Mouse (Mus musculus) adrenal gland, adult (tissue): ENCODE results near the gene Egfem1.

ENCODE experiments used
- DNase-seq, 2 experiments: peaks; one replicate each; pipeline ENCODE4 v3.0.0; 2022 to 2023; ENCODE audit warnings: low spot score in 1 of 2; ENCODE audit not compliant: inconsistent age in 2 of 2

Egfem1 gene

DNA sequence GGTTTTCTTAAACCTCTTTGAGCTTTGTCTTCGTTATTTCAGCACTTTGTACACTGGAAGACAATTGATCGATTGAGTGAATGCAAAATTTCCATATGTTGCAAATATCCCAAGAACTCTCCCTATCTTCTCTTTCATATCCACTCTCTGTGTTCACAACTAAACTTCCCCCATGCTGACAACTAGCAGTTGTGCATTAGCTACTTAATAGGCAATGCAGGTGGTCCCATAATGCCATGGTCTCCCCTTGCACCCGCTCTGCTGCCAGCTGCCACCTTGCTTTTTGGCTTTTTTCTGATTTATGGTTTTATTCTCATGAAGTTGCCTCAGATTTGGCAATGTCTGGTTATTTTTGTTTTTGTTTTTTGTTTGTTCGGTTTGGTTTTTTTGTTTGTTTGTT is 209.8 kb downstream of the Egfem1 start:
- DNase-seq = no peak

DNA sequence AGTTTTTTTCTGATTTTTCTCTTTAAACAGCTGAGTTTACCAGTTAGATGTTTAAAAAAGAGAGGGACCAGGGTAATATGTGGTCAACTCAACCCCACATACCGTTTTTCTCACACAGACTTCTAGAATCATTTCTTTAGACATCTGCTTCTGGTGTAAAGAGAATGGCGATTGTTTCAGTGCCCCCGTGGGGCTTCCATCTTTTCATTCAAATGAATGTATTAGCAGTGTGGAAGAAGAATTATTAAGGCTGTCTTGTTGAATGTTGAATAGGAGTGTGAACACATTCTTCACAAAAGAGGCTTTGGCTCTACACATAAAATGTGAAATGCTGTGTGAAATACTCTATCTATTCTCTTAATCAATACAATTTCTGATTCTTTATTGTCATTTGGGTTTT is 210.4 kb downstream of the Egfem1 start:
- no peak for DNase-seq

DNA sequence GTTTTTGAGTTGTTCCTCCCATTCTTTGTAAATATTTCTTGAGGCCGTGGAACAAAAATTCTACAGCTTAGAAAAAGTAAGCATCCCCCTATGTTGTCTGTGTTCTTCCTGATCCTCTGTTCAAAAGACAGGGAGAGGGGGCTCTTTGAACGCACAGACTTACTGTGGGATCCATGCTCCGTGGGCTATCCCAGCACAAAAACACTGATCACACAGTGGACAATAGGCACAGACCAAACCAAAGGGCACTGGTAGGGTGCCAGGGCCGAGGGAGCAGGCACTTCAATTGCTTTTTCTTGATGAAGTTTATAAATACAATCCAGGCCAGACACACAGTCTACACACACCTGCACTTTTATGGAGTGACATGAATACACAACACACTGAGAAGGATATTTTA is 211.4 kb downstream of the Egfem1 start:
- DNase-seq = no peak

DNA sequence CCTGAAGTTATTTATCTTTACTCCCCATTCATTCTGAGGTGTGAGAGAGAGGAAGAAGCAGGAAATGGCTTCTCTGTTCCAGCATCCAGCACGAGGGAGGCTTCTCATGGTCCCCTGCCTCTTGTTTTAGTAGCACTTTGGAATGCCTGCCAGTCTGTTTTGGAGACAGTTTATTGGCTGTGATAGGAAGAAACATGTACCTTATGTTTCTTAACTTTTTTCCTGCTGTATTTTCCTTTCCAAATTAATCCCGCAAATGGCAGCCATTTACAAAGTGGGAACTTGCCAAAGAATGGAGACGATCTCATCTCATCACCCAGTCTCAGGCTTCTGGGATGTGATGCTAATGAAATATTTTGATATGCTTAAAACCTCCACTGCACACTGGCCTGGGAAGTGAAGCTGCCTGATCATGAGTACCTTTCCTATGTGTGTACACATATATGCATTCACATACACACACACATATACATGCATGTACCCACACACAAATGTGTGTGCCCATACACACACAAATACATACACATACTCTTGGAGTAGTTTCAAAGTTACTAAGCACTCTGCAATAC is 260.5 kb downstream of the Egfem1 start:
- no peak for DNase-seq

DNA sequence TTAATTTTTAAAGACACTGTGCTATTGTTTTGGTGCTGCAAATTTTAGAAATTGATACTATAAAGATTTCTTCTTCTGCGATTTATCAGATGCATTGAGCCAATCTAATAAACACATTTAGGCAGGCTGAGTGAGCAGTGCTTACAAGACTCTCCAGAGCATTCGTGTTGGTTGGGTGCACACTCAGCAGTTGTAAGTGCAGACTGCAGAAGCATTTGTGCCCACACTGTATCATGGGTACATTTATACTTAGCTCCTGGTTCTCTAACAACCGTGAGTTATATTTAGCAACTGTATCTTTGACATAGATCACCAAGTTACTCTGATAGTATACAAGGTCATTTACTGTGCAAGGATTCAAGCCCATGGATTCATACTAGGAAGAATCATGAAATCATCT is 264.0 kb downstream of the Egfem1 start:
- peak in 1 of 2 experiments; percentile 44 for DNase-seq

DNA sequence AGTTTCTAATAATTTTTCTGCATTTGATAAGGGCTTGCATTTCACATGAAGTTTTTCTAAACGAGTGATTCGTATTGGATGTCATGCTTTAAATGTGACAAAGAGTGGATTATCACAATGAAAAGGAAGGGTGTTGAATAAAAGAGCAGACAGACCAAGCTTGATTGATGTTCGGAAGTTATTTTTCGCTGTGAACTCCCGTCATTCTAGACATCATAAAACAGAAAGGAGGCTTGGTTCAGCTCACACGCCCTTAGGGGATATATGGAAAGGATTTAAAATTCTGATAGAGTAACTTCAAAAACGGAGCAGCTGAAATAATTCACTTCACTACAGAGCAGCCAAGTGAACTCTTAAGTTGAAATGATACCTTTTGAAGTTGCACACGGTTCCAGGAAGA is 285.1 kb downstream of the Egfem1 start:
- DNase-seq = no peak

DNA sequence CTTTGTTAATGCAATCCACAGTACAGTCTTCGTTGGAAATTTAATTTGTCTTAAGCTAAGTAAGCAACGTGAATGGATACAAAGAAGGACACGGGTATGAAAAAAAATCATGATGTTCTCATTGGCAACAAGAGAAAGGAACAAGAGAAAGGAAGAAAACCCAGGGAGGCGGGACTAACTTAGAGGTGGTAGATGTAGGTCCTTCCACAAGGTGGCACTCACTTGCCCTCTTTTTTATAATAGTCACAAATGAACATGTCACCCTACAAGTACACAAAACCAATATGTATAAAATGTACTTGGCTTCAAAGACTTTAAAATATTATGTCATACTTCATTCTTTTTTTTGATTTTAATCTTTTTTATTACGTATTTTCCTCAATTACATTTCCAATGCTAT is 288.7 kb downstream of the Egfem1 start:
- DNase-seq = peak; percentile 7 to 75

DNA sequence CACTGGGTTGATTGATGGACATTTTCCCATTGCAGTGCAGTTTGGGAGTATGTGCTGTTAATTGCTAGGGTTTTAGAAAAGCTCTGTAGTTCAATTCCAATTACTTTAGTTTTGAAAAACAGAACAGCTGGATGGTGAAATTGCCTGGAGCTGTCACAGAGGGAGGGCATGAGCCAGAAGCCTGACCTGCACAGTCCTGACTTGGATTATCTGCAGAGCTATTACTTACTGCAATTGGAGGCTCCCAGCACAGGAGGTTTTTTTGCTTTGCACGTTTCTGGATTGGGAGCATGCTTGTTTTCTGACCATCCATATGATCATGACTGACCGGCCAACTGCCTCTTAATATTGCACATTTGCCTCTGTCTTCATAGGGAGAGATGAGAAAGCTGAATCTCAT is 299.4 kb downstream of the Egfem1 start:
- no peak for DNase-seq

DNA sequence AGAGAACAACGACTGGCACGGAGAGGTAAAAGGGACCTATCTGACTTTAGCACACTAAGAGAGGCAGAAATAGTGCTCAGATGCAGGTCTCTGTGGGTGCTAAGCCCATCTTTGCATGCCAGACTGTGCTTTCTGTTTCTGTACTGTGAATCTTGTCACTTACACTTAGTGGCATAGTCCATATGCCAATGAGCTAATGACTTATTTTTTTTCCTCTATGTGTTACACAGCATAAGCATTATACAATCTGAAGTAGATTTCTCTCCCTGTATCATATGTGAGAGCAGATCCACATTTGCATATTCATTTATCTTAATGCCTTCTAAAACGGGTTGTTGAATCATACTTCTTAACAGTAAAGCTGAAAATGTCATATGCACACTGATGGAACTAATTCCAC is 317.2 kb downstream of the Egfem1 start:
- DNase-seq = no peak

DNA sequence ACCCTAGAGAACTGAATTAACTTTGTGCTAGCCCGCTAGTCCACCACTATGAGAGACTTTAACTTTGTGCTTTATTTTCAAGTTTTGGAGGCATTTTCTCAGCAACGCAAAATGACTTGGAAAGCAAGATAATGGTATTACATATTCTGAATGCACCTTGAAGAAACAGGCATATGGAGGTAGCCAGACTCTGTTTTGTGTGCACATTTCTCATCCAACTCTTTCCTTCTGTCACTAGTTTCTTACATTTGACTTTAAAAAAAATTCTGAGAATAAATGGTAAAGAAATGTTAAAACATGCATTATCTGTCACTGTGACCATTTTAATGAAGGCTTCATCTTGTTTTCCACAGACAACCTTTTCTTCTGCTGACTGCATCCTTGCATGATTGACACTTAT is 339.8 kb downstream of the Egfem1 start:
- no peak for DNase-seq

DNA sequence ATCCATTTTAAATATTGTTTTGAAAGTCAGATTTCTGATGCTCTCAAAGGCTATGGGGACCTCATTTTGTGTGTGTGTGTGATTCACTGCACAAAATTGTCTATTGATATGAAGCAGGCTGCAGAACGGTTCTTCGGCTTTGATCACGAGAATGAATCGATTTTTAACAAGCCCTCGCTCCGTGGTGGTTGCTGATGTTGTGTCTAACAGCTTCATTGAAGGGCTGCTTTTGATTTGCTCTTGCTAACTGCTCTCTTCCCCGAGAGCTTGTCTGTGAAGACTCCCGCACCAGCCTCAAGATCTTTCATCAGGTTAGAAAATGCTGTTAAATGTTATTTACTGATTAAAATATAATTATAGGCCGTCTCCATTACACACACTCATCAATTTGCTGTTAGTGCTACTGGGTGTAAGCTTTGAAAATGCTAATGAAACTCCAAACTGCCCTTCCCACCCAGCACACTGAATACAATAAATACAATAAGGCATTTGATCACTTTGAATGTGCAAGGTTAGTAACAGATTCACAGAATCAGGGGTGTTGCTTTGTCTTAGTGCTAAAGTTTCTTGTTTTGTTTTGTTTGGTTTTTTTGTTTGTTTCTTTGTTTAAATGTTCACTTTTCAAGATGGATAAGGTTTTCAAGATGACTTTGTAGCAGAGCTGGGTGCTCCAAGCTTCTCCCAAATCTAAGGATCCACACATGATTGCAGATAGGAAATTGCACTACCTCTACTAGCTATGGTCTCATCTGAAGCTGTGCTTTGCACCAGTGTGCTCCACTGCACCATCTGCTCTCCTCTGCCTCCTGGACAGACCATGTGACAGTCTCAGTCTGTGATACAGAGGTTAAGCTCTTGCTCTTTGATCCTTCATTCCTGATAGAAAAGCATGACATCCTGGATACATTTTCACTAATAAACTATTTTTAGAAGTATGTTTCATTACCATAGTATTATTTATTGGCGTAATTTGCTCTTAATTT is 350.6 kb downstream of the Egfem1 start:
- no peak for DNase-seq

DNA sequence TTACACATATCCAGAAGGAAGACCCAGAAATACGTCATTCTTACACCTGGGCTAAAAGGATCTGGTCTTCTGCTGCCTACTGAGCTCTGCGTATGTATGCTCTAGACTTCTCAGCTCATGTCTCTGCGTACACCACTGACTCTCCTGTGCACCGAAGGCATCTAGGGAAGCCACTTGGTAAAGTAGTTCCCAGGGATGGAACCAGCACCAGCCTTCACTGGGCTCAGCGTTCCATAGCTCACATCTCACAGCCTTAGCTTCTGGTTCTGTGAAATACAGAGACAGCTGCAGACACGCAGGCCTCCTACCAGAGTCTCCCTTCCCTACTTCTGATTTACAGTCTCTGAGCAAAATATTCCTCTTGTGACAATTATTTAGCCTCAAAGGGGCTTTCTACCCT is 361.2 kb downstream of the Egfem1 start:
- DNase-seq = no peak

DNA sequence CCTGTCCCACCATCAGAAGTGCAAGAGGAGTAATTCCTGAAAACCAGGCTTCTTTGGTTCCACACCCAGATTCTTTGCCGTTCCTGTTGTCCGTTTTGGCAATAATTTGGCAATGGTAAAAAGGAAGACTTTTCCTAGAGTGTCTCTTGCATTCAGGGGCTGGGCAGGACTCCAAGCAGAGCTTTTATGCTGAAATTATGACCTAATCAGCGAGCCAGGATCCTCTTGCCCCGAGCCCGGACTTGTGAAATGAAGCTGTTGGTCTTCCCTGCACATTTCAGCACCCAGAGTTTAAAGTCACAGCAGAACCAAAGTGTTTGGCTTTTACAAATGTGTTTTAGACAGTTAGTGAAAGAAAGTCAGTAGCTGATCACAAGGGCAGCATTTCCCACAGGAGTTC is 362.8 kb downstream of the Egfem1 start:
- DNase-seq = peak; percentile 40 to 87

DNA sequence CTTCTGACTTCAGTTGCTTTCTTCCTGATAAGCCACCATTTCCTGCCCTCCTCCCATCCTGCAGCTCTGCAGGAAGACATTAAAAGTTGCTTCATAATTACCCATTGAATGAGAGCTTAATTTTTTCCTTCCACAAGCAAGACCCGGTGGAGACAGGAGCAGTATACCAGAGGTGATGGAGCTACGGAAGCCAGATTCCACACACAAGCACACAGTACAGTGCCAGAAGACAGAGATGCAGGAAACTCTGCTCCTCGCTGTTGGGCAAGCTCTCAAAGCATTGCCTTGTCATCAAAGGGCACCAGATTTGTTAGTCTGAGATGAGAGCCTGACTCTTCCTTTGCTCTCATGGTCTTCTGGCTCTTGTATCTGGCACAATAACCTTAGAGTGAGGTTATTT is 364.3 kb downstream of the Egfem1 start:
- peak in 1 of 2 experiments; percentile 51 for DNase-seq

DNA sequence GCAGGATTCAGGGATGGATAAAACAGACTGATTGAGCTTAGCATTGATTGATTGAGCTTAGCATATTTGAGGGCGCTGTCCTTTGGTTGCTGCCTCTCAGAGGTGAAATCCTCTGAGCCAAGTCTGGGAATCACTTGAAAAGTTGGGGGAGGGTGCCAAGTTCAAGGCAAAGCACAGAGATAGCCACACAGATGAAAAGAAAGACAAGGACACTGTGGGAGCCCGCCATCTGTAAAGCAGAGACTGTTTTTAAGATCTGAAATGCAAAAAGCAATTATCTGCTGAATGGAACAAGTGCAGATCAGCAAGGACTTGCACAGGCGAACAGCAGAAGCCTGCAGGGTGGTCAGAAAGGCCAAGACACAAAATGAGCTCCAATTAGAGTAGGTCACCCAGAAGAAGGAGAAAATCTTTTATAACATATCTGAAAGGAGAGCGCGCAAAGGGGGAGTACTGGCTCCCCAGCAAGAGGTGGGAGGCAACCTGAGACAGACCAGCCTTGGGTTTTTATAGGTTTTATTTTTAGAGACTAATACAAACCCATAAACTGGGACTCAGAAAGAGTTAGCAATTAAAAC is 367.1 kb downstream of the Egfem1 start:
- peak; percentile 44 to 80 for DNase-seq

DNA sequence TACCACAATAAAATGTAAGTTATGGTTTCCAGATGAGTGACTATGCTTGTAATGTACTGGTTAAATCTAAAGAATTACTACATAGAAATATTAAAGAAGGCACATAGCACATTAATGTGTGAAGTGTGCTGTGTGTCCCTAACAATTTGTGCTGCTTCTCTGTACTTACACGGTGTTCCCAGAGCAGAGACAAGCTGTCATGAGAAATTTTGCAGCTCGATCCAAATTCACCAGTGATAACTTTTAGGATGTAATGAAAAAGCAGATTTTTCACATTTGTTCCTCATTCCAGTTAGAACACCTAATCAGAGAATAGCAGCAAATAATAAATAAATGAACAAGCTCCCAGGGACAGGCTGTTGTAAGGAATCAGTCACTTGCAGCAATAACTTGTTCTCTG is 416.4 kb downstream of the Egfem1 start:
- no peak for DNase-seq

DNA sequence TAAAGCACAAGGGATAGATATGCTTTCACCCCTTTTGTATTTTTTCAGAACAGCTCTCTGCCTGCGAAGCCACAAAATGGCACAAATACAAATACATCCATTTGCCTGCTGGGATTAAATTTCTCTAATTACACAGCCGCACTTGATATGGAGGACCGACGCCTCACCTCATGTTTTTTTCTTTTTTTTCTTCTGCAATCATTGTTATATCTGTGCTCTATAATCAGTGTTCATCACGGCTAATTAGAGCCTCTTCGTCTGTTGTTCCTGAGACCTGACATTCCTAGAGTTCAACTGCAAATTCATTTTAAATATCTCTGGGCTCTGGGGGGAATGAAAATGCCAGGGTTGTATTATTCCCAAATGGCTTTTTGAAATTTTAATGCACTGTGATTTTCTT is 417.4 kb downstream of the Egfem1 start:
- no peak for DNase-seq

DNA sequence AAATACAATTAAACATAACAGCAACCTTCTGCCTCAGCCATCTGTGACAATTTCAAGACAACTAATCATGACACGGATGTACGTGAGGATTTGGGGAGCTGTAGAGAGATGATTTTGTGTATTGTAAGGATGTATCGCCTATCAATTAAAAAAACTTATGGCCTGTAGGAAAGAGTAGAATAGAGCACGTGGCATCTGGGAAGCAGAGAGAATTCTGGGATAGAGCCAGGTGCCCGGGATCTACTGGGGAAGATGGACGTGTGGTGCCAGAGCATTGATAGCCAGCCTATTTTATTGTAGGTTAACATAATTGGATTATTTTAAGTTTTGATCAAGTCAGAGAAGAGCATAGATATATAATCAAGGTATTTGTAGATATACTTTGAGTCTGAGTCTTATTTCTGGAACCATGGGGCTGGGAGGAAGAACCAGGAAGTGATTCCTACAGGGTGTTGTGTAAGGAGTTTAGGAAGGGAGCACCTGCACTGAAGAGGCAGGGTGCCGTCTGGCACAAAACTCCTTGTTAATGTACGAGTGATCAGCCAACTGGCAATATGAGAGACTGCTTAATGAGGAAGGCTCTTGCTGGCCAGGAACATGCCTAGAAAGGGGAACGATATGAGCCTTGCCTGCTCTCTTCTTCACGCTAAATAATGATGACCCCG is 443.6 kb downstream of the Egfem1 start:
- no peak for DNase-seq

DNA sequence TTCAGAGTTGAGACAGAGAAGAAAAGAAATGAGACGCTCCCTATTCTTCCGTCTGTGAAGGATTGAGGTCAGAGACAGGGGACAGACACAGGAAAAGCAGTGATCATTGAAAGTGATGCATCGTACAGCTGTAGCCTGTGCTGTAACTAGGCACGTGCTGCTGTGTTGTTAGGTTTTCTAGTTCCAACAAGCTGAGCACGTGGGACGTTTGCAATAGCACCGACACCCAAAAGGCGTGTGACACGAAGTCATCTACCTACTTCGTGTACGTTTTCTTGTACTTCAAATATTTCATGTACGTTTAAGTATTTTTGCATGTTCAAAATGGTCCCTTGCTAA is 444.1 kb downstream of the Egfem1 start:
- DNase-seq = no peak

DNA sequence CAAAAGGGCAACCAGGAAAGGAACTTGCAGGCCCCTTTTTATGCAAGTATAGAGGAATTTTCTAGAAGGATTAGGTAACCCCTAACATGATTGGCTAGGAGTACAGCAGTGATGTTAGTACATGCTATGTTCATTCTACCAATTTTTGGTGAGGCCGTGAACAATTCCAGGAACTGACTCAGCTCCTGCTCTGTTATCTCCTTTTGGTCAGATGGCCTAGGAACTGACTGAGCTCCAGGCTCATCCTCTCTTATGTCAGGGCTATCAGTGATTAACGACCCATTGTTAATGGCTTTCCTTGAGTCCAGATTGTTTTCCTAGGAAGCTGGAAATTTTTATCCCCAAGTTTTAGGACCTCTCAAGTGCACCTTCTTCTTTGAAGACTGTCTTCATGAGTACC is 457.4 kb downstream of the Egfem1 start:
- peak; percentile 7 to 73 for DNase-seq

DNA sequence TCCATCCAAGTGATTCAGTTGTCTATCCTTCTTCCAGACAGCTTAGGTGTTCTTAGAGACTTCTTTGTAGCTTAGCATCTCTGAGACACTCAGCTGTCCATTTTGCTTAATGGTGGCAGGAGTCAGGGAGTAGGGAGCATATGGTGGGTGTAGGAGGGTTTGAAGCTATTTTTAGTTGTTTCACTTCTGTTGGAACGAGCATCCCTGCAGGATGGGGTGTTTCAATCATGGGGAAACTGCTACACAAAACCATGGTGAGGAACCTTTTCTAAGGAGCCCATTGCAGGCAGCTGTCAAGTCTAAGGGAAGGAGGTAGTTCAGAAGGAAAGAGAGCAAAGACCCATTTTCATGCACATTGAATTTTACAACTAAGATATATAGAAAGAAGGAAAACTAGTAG is 458.1 kb downstream of the Egfem1 start:
- no peak for DNase-seq
